Mouse (Mus musculus) CH12.LX (cell line): ENCODE results near the gene Ubald2. TPM values are rescaled to one million over a fixed set of nuclear protein-coding genes. Genes with fewer than 3 reads are reported as not detected.

ENCODE experiments used
- DNase-seq: peaks from one replicate; pipeline ENCODE4 v3.0.0-alpha.2; 2013; ENCODE audit errors: extremely low read depth
- H3K27ac ChIP-seq: 2 replicates; pipeline ENCODE4 v1.5.1; 2012; ENCODE audit warnings: low read depth, mild to moderate bottlenecking, control low read depth, moderate library complexity; ENCODE audit not compliant: insufficient read depth
- H3K27me3 ChIP-seq: replicated peaks from 2 replicates; pipeline ENCODE3; 2012; ENCODE audit warnings: inconsistent platforms
- H3K36me3 ChIP-seq, 2 experiments: replicated peaks in 1 of 2; 2 replicates each; pipeline versions ENCODE3 to v1.6.1; 2012; ENCODE audit warnings: inconsistent platforms in 1 of 2, low read length in 1 of 2, mild to moderate bottlenecking in 1 of 2, mixed read lengths in 1 of 2, moderate library complexity in 1 of 2; ENCODE audit not compliant: control insufficient read depth in 1 of 2, insufficient read depth in 1 of 2
- H3K4me1 ChIP-seq, 2 experiments: 2 replicates each; pipeline ENCODE4 v1.6.1; 2012; ENCODE audit warnings: inconsistent platforms in 1 of 2, moderate library complexity in 1 of 2; ENCODE audit not compliant: insufficient read depth in 2 of 2, control insufficient read depth in 1 of 2
- H3K4me2 ChIP-seq: 2 replicates; pipeline ENCODE4 v1.6.1; 2012; ENCODE audit warnings: low read depth, mild to moderate bottlenecking, control low read depth; ENCODE audit not compliant: poor library complexity, insufficient read depth, severe bottlenecking
- H3K4me3 ChIP-seq, 3 experiments: fragments of 150-350 bp in 1 of 3; sonication (generic) in 1 of 3; replicated peaks in 1 of 3; 2 replicates each; pipeline versions ENCODE3 to v1.5.1; 2011 to 2012; ENCODE audit warnings: low read depth in 2 of 3, low read length in 2 of 3, mild to moderate bottlenecking in 2 of 3, moderate library complexity in 2 of 3, control low read depth in 1 of 3, improper control_type of control experiment in 1 of 3, inconsistent platforms in 1 of 3, mixed read lengths in 1 of 3; ENCODE audit not compliant: poor library complexity in 1 of 3
- H3K79me2 ChIP-seq: replicated peaks from 2 replicates; pipeline ENCODE4 v1.6.1; 2012; ENCODE audit warnings: mild to moderate bottlenecking, moderate library complexity; ENCODE audit not compliant: control insufficient read depth, poor library complexity, insufficient read depth, severe bottlenecking; ENCODE audit errors: extremely low read depth
- H3K9ac ChIP-seq: 2 replicates; pipeline ENCODE4 v1.6.1; 2012; ENCODE audit warnings: low read depth, mild to moderate bottlenecking, control low read depth, moderate library complexity; ENCODE audit not compliant: insufficient read depth
- H3K9me3 ChIP-seq: replicated peaks from 2 replicates; pipeline ENCODE3; 2012; ENCODE audit warnings: low read length, inconsistent platforms, mixed read lengths
- BHLHE40 ChIP-seq: IDR thresholded peaks from 2 replicates; pipeline ENCODE4 v1.6.1; 2011; ENCODE audit warnings: mild to moderate bottlenecking, low read depth, low read length, improper control_type of control experiment
- CHD1 ChIP-seq: IDR thresholded peaks from 2 replicates; pipeline ENCODE4 v1.6.1; 2012; ENCODE audit warnings: low read depth, low read length, improper control_type of control experiment, inconsistent platforms
- CHD2 ChIP-seq: IDR thresholded peaks from 2 replicates; pipeline ENCODE4 v1.6.1; 2011; ENCODE audit warnings: low read length, improper control_type of control experiment
- CTCF ChIP-seq, 2 experiments: IDR thresholded peaks in 1 of 2; conservative IDR thresholded peaks in 1 of 2; 2 replicates each; pipeline ENCODE4 v1.5.1; 2011 to 2012; ENCODE audit warnings: low read depth in 2 of 2, low read length in 2 of 2, improper control_type of control experiment in 1 of 2, inconsistent platforms in 1 of 2, mild to moderate bottlenecking in 1 of 2, moderate library complexity in 1 of 2
- ELF1 ChIP-seq: IDR thresholded peaks from 2 replicates; pipeline ENCODE4 v1.6.1; 2014; ENCODE audit warnings: low read depth, mild to moderate bottlenecking, inconsistent platforms, low read length, improper control_type of control experiment
- EP300 ChIP-seq: IDR thresholded peaks from 2 replicates; pipeline ENCODE4 v1.6.1; 2011; ENCODE audit warnings: low read length, improper control_type of control experiment
- ETS1 ChIP-seq: conservative IDR thresholded peaks from 2 replicates; pipeline ENCODE4 v1.6.1; 2012; ENCODE audit warnings: low read depth, mild to moderate bottlenecking, inconsistent platforms, low read length, improper control_type of control experiment, moderate library complexity
- HCFC1 ChIP-seq: IDR thresholded peaks from 2 replicates; pipeline ENCODE4 v1.6.1; 2012; ENCODE audit warnings: low read depth, mild to moderate bottlenecking, inconsistent platforms, low read length, improper control_type of control experiment
- JUN ChIP-seq: IDR thresholded peaks from 2 replicates; pipeline ENCODE4 v1.6.1; 2011; ENCODE audit warnings: low read depth, mild to moderate bottlenecking, low read length, improper control_type of control experiment, moderate library complexity; ENCODE audit not compliant: insufficient read depth
- JUND ChIP-seq: conservative IDR thresholded peaks from 2 replicates; pipeline ENCODE4 v1.6.1; 2011; ENCODE audit warnings: low read depth, low read length, improper control_type of control experiment
- MAX ChIP-seq: IDR thresholded peaks from 2 replicates; pipeline ENCODE4 v1.6.1; 2011; ENCODE audit warnings: low read length, improper control_type of control experiment
- MAZ ChIP-seq: IDR thresholded peaks from 2 replicates; pipeline ENCODE4 v1.6.1; 2012; ENCODE audit warnings: low read depth, mild to moderate bottlenecking, inconsistent platforms, low read length, improper control_type of control experiment, moderate library complexity
- MEF2A ChIP-seq: IDR thresholded peaks from 2 replicates; pipeline ENCODE4 v1.6.1; 2014; ENCODE audit warnings: low read depth, mild to moderate bottlenecking, inconsistent platforms, low read length, improper control_type of control experiment, borderline replicate concordance
- MXI1 ChIP-seq: IDR thresholded peaks from 2 replicates; pipeline ENCODE4 v1.6.1; 2011; ENCODE audit warnings: mild to moderate bottlenecking, low read depth, low read length, improper control_type of control experiment
- MYC ChIP-seq: IDR thresholded peaks from 2 replicates; pipeline ENCODE4 v1.6.1; 2011; ENCODE audit warnings: low read depth, mild to moderate bottlenecking, improper control_type of control experiment, low read length
- NELFE ChIP-seq: IDR thresholded peaks from 2 replicates; pipeline ENCODE4 v1.6.1; 2011; ENCODE audit warnings: low read depth, low read length, improper control_type of control experiment
- PAX5 ChIP-seq: IDR thresholded peaks from 2 replicates; pipeline ENCODE4 v1.6.1; 2012; ENCODE audit warnings: low read length, inconsistent platforms, mixed read lengths
- POLR2A ChIP-seq: IDR thresholded peaks from 2 replicates; pipeline ENCODE4 v1.6.1; 2011; ENCODE audit warnings: low read depth, mild to moderate bottlenecking, improper control_type of control experiment, low read length
- RAD21 ChIP-seq: IDR thresholded peaks from 2 replicates; pipeline ENCODE4 v1.6.1; 2011; ENCODE audit warnings: low read depth, mild to moderate bottlenecking, low read length, improper control_type of control experiment, moderate library complexity
- RCOR1 ChIP-seq: conservative IDR thresholded peaks from 2 replicates; pipeline ENCODE4 v1.6.1; 2012; ENCODE audit warnings: low read depth, mild to moderate bottlenecking, inconsistent platforms, low read length, improper control_type of control experiment
- SIN3A ChIP-seq: IDR thresholded peaks from 2 replicates; pipeline ENCODE4 v1.6.1; 2012; ENCODE audit warnings: low read length, improper control_type of control experiment, inconsistent platforms
- SMC3 ChIP-seq: IDR thresholded peaks from 2 replicates; pipeline ENCODE4 v1.6.1; 2011; ENCODE audit warnings: low read depth, low read length, improper control_type of control experiment
- TBP ChIP-seq: conservative IDR thresholded peaks from 2 replicates; pipeline ENCODE4 v1.6.1; 2011; ENCODE audit warnings: low read depth, low read length, improper control_type of control experiment
- TCF12 ChIP-seq: IDR thresholded peaks from 2 replicates; pipeline ENCODE4 v1.6.1; 2014; ENCODE audit warnings: low read depth, mild to moderate bottlenecking, inconsistent platforms, low read length, improper control_type of control experiment
- UBTF ChIP-seq: IDR thresholded peaks from 2 replicates; pipeline ENCODE4 v1.6.1; 2012; ENCODE audit warnings: low read depth, mild to moderate bottlenecking, inconsistent platforms, low read length, improper control_type of control experiment, moderate library complexity
- ZC3H11A ChIP-seq: IDR thresholded peaks from 2 replicates; pipeline ENCODE4 v1.6.1; 2012; ENCODE audit warnings: low read depth, mild to moderate bottlenecking, inconsistent platforms, low read length, improper control_type of control experiment
- ZKSCAN1 ChIP-seq: IDR thresholded peaks from 2 replicates; pipeline ENCODE4 v1.6.1; 2012; ENCODE audit warnings: low read depth, inconsistent platforms, low read length, improper control_type of control experiment, borderline replicate concordance
- ZMIZ1 ChIP-seq: IDR thresholded peaks from 2 replicates; pipeline ENCODE4 v1.6.1; 2012; ENCODE audit warnings: low read depth, mild to moderate bottlenecking, inconsistent platforms, low read length, improper control_type of control experiment
- ZNF384 ChIP-seq: IDR thresholded peaks from 2 replicates; pipeline ENCODE4 v1.6.1; 2012; ENCODE audit warnings: low read depth, low read length, improper control_type of control experiment, inconsistent platforms
- dilution Hi-C: fragments of 300-500 bp; cut with MboI; formaldehyde crosslinking; loops from 2 replicates; pipeline ENCODE4 v1.14.3; 2020; ENCODE audit warnings: low sequenced_read_pairs; ENCODE audit not compliant: extremely low pct_unique_long_range_greater_than_20kb, extremely low pct_ligation_motif_present
- in situ Hi-C: fragments of 300-500 bp; cut with MboI; formaldehyde crosslinking; loops from 3 replicates; pipeline ENCODE4 v1.14.3; 2019; ENCODE audit warnings: low sequenced_read_pairs, low pct_ligation_motif_present, low pct_unique_long_range_greater_than_20kb, mixed read lengths
- polyA plus RNA-seq: library from polyadenylated mRNA; unstranded; fragments of >175 nt; gene quantifications from 2 replicates; pipeline ENCODE4 v1.2.1, GENCODE M21; 2012; ENCODE audit warnings: low read depth; ENCODE audit not compliant: insufficient read length
- total RNA-seq, 2 experiments: library from RNA; depleted of rRNA; stranded (reverse); fragments of 300-350 nt in 1 of 2; fragments of >200 nt in 1 of 2; gene quantifications; 2 replicates each; pipeline ENCODE4 v1.2.3; 2012 to 2014

Ubald2 gene
- total and polyA plus RNA-seq, 3 experiments: 228 to 436 (median 336) TPM

GRCm38 (mm10) chr11:116435992-116436724 is 2.3 kb downstream of the Ubald2 start (continued):
- no peak for TF ChIP-seq UBTF
- TF ChIP-seq MAZ: no peak
- TF ChIP-seq ZC3H11A: no peak
- TF ChIP-seq RAD21: no peak
- no peak for TF ChIP-seq ZMIZ1
- TF ChIP-seq CTCF (conservative IDR thresholded peaks at IDR 0.05 in 1 of 2, IDR thresholded peaks at IDR 0.05 in 1 of 2; ENCODE audit: low read depth in 2 of 2, low read length in 2 of 2): no peak
- TF ChIP-seq TBP: no peak
- TF ChIP-seq MEF2A: no peak
- TF ChIP-seq ZKSCAN1: no peak
- TF ChIP-seq MAX: no peak
- no peak; the same call in 1 of the 2 replicates for TF ChIP-seq EP300
- TF ChIP-seq, all 38 proteins: peak for 12

- H3K9ac ChIP-seq: peak overlapping the region; percentile 95
- H3K36me3 ChIP-seq: peaks cover 22 to 46% of the 10 kb centered on the region in 2 experiments
- peaks cover 37% of the 10 kb centered on the region for H3K79me2 ChIP-seq
- peak overlapping the region; percentile 67 to 83 (median 74) for H3K4me3 ChIP-seq
- dilution Hi-C loops (no loop called here), in situ Hi-C loops (no loop called here)
- H3K4me2 ChIP-seq: peak overlapping the region; percentile 78
- TF ChIP-seq SMC3 (peak; percentile 5; the same call in 1 of the 2 replicates), TBP (peak; percentile 75), TCF12 (peak; percentile 54; the same call in 1 of the 2 replicates), CHD1 (0 out of 2 replicates have a peak, but pooled peaks have one; percentile 23), NELFE (peak; percentile 37; the same call in 1 of the 2 replicates), POLR2A (peak; percentile 63), JUN (no peak), UBTF (peak; percentile 89), MEF2A (peak; percentile 83), BHLHE40 (peak; percentile 79), MAX (peak; percentile 72; the same call in 1 of the 2 replicates), MYC (peak; percentile 12; the same call in 1 of the 2 replicates), ZMIZ1 (peak; percentile 85), SIN3A (peak; percentile 69), PAX5 (no peak), CTCF (conservative IDR thresholded peaks at IDR 0.05 in 1 of 2, IDR thresholded peaks at IDR 0.05 in 1 of 2; ENCODE audit: low read depth in 2 of 2, low read length in 2 of 2) (no peak), RAD21 (no peak), MXI1 (peak; percentile 65; the same call in 1 of the 2 replicates), ELF1 (peak; percentile 55; the same call in 1 of the 2 replicates), HCFC1 (peak; percentile 46), ZKSCAN1 (no peak), CHD2 (peak; percentile 77), JUND (no peak), MAZ (peak; percentile 94), ETS1 (peak; percentile 89), RCOR1 (no peak), ZNF384 (0 out of 2 replicates have a peak, but pooled peaks have one; percentile 3)
- H3K27ac ChIP-seq: peak overlapping the region; percentile 79
- H3K27me3 ChIP-seq: no peaks in the 10 kb centered on the region
- H3K9me3 ChIP-seq: no peaks in the 10 kb centered on the region
- peaks cover 33 to 67% of the 10 kb centered on the region in 2 experiments for H3K4me1 ChIP-seq
- DNase-seq: peak; percentile 86
Measured at GRCm38 (mm10) chr11:116436725-116437331, 2.9 kb downstream of the Ubald2 start.
